Mouse (Mus musculus) MEL (cell line): Measurements from ENCODE around the gene Tmigd1.

Experiments
- BHLHE40 ChIP-seq: IDR thresholded peaks from 2 replicates; pipeline ENCODE4 v1.6.1; 2012; ENCODE audit warnings: low read depth, mild to moderate bottlenecking, inconsistent platforms, low read length, improper control_type of control experiment, borderline replicate concordance
- CHD1 ChIP-seq: IDR thresholded peaks from 2 replicates; pipeline ENCODE4 v1.6.1; 2012; ENCODE audit warnings: low read depth, mild to moderate bottlenecking, inconsistent platforms, low read length, improper control_type of control experiment
- CHD2 ChIP-seq: IDR thresholded peaks from 2 replicates; pipeline ENCODE4 v1.6.1; 2011; ENCODE audit warnings: low read length, improper control_type of control experiment
- CTCF ChIP-seq, 3 experiments: IDR thresholded peaks in 2 of 3; conservative IDR thresholded peaks in 1 of 3; 2 replicates each; pipeline ENCODE4 v1.5.1; 2011 to 2012; ENCODE audit warnings: low read length in 3 of 3, low read depth in 2 of 3, mild to moderate bottlenecking in 2 of 3, improper control_type of control experiment in 1 of 3, inconsistent platforms in 1 of 3, mixed read lengths in 1 of 3, moderate library complexity in 1 of 3; ENCODE audit not compliant: control insufficient read depth in 1 of 3, insufficient read depth in 1 of 3, poor library complexity in 1 of 3, severe bottlenecking in 1 of 3
- ETS1 ChIP-seq: IDR thresholded peaks from 2 replicates; pipeline ENCODE4 v1.6.1; 2012; ENCODE audit warnings: low read depth, mild to moderate bottlenecking, inconsistent platforms, low read length, improper control_type of control experiment, moderate library complexity
- GABPA ChIP-seq: IDR thresholded peaks from 2 replicates; pipeline ENCODE4 v1.6.1; 2012; ENCODE audit warnings: low read depth, mild to moderate bottlenecking, inconsistent platforms, low read length, improper control_type of control experiment, moderate library complexity
- GATA1 ChIP-seq: IDR thresholded peaks from 2 replicates; pipeline ENCODE4 v1.6.1; 2011; ENCODE audit warnings: low read depth, low read length, improper control_type of control experiment
- MAZ ChIP-seq: IDR thresholded peaks from 2 replicates; pipeline ENCODE4 v1.6.1; 2012; ENCODE audit warnings: low read depth, mild to moderate bottlenecking, inconsistent platforms, low read length, improper control_type of control experiment
- MXI1 ChIP-seq: IDR thresholded peaks from 2 replicates; pipeline ENCODE4 v1.6.1; 2011; ENCODE audit warnings: mild to moderate bottlenecking, low read depth, low read length, improper control_type of control experiment
- NELFE ChIP-seq: IDR thresholded peaks from 2 replicates; pipeline ENCODE4 v1.6.1; 2011; ENCODE audit warnings: low read depth, low read length, improper control_type of control experiment
- POLR2A ChIP-seq, 2 experiments: IDR thresholded peaks; 2 replicates each; pipeline ENCODE4 v1.6.1; 2011 to 2012; ENCODE audit warnings: low read length in 2 of 2, mild to moderate bottlenecking in 2 of 2, control low read depth in 1 of 2, improper control_type of control experiment in 1 of 2, low read depth in 1 of 2, moderate library complexity in 1 of 2; ENCODE audit not compliant: control insufficient read depth in 1 of 2, insufficient read depth in 1 of 2, poor library complexity in 1 of 2
- POLR2AphosphoS5 ChIP-seq: IDR thresholded peaks from 2 replicates; pipeline ENCODE4 v1.6.1; 2012; ENCODE audit warnings: low read depth, borderline replicate concordance, mild to moderate bottlenecking, inconsistent platforms, low read length, moderate library complexity, mixed read lengths
- RCOR1 ChIP-seq: IDR thresholded peaks from 2 replicates; pipeline ENCODE4 v1.6.1; 2012; ENCODE audit warnings: low read depth, mild to moderate bottlenecking, inconsistent platforms, low read length, improper control_type of control experiment
- TCF12 ChIP-seq: IDR thresholded peaks from 2 replicates; pipeline ENCODE4 v1.6.1; 2014; ENCODE audit warnings: low read depth, mild to moderate bottlenecking, inconsistent platforms, low read length, improper control_type of control experiment, moderate library complexity

- no peak for TF ChIP-seq POLR2A (IDR thresholded peaks at IDR 0.05; ENCODE audit: control insufficient read depth in 1 of 2, insufficient read depth in 1 of 2, low read depth in 1 of 2, low read length in 2 of 2, poor library complexity in 1 of 2)
- no peak for TF ChIP-seq CTCF (IDR thresholded peaks at IDR 0.05 in 2 of 3, conservative IDR thresholded peaks at IDR 0.05 in 1 of 3; ENCODE audit: control insufficient read depth in 1 of 3, insufficient read depth in 1 of 3, low read depth in 2 of 3, low read length in 3 of 3, poor library complexity in 1 of 3, severe bottlenecking in 1 of 3)
- no peak for TF ChIP-seq MXI1
- TF ChIP-seq POLR2AphosphoS5 = no peak
- TF ChIP-seq TCF12 = no peak
- TF ChIP-seq RCOR1 = no peak
- no peak for TF ChIP-seq GATA1
- no peak for TF ChIP-seq NELFE
- no peak for TF ChIP-seq BHLHE40
- TF ChIP-seq CHD2 = no peak
- no peak for TF ChIP-seq ETS1
- TF ChIP-seq MAZ = no peak
- no peak for TF ChIP-seq GABPA
- TF ChIP-seq CHD1 = no peak
These were observed 4.1 kb upstream of the Tmigd1 start for GRCm38 (mm10) chr11:76897871-76898270.
